In the genomic region with DNA sequence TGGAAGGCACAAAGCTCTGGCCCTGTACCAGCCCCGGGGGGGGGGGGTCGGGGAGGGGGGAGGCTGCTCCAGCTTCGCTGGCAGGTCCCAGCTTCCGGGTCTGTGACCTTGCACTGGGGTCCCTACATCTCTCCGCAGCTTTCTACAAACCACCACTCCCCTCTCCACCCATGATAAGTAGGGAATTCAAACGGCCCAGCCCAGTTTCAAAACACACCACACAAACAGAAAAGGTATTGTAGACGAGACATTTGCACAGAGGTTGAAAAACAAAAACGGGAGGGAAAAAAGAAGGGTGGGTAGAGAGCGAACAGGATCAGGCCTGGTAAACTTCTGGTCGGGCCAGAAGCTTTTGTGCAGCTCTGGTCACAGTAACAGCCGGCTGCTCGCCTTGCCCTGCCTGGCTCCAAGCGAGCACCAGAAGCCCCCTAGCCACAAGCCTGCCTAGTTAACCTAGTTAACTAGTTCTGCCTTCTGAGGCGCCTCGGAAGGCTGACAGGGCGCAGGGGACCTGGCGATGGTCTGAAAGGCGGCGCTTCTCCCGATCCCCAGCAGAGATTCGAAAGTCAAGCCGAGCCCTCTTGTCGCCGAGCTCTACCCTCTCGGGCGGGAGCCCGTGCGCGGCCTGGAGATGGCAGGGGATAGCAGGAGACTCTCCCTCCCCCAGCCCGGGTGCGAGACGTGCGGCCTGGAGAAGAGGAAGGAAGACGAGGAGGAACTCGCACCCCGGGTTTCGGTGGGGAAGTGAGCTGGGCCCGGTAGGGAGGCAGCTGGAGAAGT, we compare ENCODE assay signal across 8 mouse cellular contexts. TPM values are rescaled to one million over a fixed set of nuclear protein-coding genes. Genes with fewer than 3 reads are reported as not detected.
DNase-seq lines count a peak whose midpoint lies in the region; ATAC-seq and TF ChIP-seq lines count a peak whose summit lies in the region.

No protein-coding gene starts in this region.

- no peak overlapping the region for H3K27ac ChIP-seq in forebrain, embryonic 16.5 days (ENCODE audit: low read length)
- no peak overlapping the region for H3K27ac ChIP-seq in hindbrain, embryonic 14.5 days
- H3K27ac ChIP-seq in limb, embryonic 14.5 days (replicated peaks; ENCODE audit: low read depth, low read length), result peak overlapping the region; percentile 84
- H3K27ac ChIP-seq in midbrain, embryonic 13.5 days, result peak overlapping the region; percentile 26; the same call in 1 of the 2 replicates

- DNase-seq in frontal cortex, postnatal 10 days (ENCODE audit: low spot score in 2 of 2), result peak; percentile 37 to 45
- DNase-seq in frontal cortex, postnatal 25 days (ENCODE audit: low spot score in 2 of 2), result no peak
- DNase-seq in adrenal gland, postnatal 25 days, result peak; percentile 57
- no peak for DNase-seq in hindbrain, embryonic 14.5 days (ENCODE audit: low spot score)
- peak; percentile 12 for DNase-seq in limb, embryonic 14.5 days (ENCODE audit: low spot score)
- DNase-seq in spleen, postnatal 4 days (ENCODE audit: low spot score in 2 of 2), result peak; percentile 63 to 83

- H3K36me3 ChIP-seq in forebrain, embryonic 16.5 days (ENCODE audit: control insufficient read depth, insufficient read depth), result no peaks in the 10 kb centered on the region
- H3K36me3 ChIP-seq in hindbrain, embryonic 14.5 days (replicated peaks; ENCODE audit: control insufficient read depth, insufficient read depth), result no peaks in the 10 kb centered on the region
- no peaks in the 10 kb centered on the region for H3K36me3 ChIP-seq in limb, embryonic 14.5 days (ENCODE audit: control insufficient read depth, insufficient read depth, low read length)
- no peaks in the 10 kb centered on the region for H3K36me3 ChIP-seq in midbrain, embryonic 13.5 days

- no peaks in the 10 kb centered on the region for H3K27me3 ChIP-seq in forebrain, embryonic 16.5 days (replicated peaks; ENCODE audit: control insufficient read depth, insufficient read depth, low read length)
- H3K27me3 ChIP-seq in hindbrain, embryonic 14.5 days (ENCODE audit: control insufficient read depth, insufficient read depth, low read length), result no peaks in the 10 kb centered on the region
- no peaks in the 10 kb centered on the region for H3K27me3 ChIP-seq in limb, embryonic 14.5 days (ENCODE audit: control insufficient read depth, insufficient read depth, low read length)
- peaks cover 3% of the 10 kb centered on the region; the same call in 1 of the 2 replicates for H3K27me3 ChIP-seq in midbrain, embryonic 13.5 days

- ATAC-seq in forebrain, embryonic 16.5 days, result peak; percentile 60
- peak; percentile 32; the same call in 1 of the 2 replicates for ATAC-seq in hindbrain, embryonic 14.5 days (ENCODE audit: low FRiP score)
- peak; percentile 27 for ATAC-seq in limb, embryonic 14.5 days (ENCODE audit: low FRiP score, low read depth)
- peak; percentile 59 for ATAC-seq in midbrain, embryonic 13.5 days

- peak overlapping the region; percentile 55 for H3K9ac ChIP-seq in forebrain, embryonic 16.5 days (replicated peaks; ENCODE audit: low read depth, low read length)
- peak overlapping the region; percentile 58 for H3K9ac ChIP-seq in hindbrain, embryonic 14.5 days
- H3K9ac ChIP-seq in limb, embryonic 14.5 days (ENCODE audit: low read depth, low read length, severe bottlenecking), result peak overlapping the region; percentile 79
- H3K9ac ChIP-seq in midbrain, embryonic 13.5 days (replicated peaks), result peak overlapping the region; percentile 72

- peak overlapping the region; percentile 88 for H3K4me2 ChIP-seq in forebrain, embryonic 16.5 days (ENCODE audit: low read length)
- peak overlapping the region; percentile 94 for H3K4me2 ChIP-seq in hindbrain, embryonic 14.5 days (replicated peaks)
- peak overlapping the region; percentile 85 for H3K4me2 ChIP-seq in limb, embryonic 14.5 days (replicated peaks; ENCODE audit: low read depth, low read length, severe bottlenecking)
- H3K4me2 ChIP-seq in midbrain, embryonic 13.5 days (replicated peaks), result peak overlapping the region; percentile 93

- H3K4me1 ChIP-seq in forebrain, embryonic 16.5 days (replicated peaks; ENCODE audit: control insufficient read depth, insufficient read depth, low read length), result peaks cover 14% of the 10 kb centered on the region
- peaks cover 16% of the 10 kb centered on the region; the same call in 1 of the 2 replicates for H3K4me1 ChIP-seq in hindbrain, embryonic 14.5 days (replicated peaks; ENCODE audit: control insufficient read depth, insufficient read depth, low read length)
- 0 out of 2 replicates have a peak, but pooled peaks cover 7% of the 10 kb centered on the region for H3K4me1 ChIP-seq in limb, embryonic 14.5 days (ENCODE audit: control insufficient read depth, insufficient read depth, low read length)
- H3K4me1 ChIP-seq in midbrain, embryonic 13.5 days (replicated peaks), result peaks cover 29% of the 10 kb centered on the region

- WGBS in forebrain, embryonic 16.5 days, result 1% methylated on average over 37 of the region's 38 CpGs
- WGBS in hindbrain, embryonic 14.5 days, result 1% methylated on average over 37 of the region's 38 CpGs
- under 1% methylated on average over 34 of the region's 38 CpGs for WGBS in limb, embryonic 14.5 days
- WGBS in midbrain, embryonic 13.5 days, result under 1% methylated on average over 38 of the region's 38 CpGs

- H3K4me3 ChIP-seq in forebrain, embryonic 16.5 days (replicated peaks; ENCODE audit: low read length), result peak overlapping the region; percentile 54
- peak overlapping the region; percentile 43 for H3K4me3 ChIP-seq in hindbrain, embryonic 14.5 days (replicated peaks; ENCODE audit: low read length)
- H3K4me3 ChIP-seq in limb, embryonic 14.5 days (replicated peaks; ENCODE audit: low read length), result peak overlapping the region; percentile 65
- peak overlapping the region; percentile 53 for H3K4me3 ChIP-seq in midbrain, embryonic 13.5 days (replicated peaks)

- no peaks in the 10 kb centered on the region for H3K9me3 ChIP-seq in forebrain, embryonic 16.5 days (ENCODE audit: control insufficient read depth, low read length)
- H3K9me3 ChIP-seq in hindbrain, embryonic 14.5 days (ENCODE audit: control insufficient read depth, low read length), result no peaks in the 10 kb centered on the region
- H3K9me3 ChIP-seq in limb, embryonic 14.5 days (ENCODE audit: control insufficient read depth, low read length), result no peaks in the 10 kb centered on the region
- H3K9me3 ChIP-seq in midbrain, embryonic 13.5 days, result no peaks in the 10 kb centered on the region

- no peak for TF ChIP-seq POLR2A in limb, embryonic 14.5 days (IDR thresholded peaks at IDR 0.05; ENCODE audit: borderline replicate concordance, extremely low read depth, insufficient read depth, insufficient read length)

RNA-seq across cellular contexts. Expression of a gene that starts 0.7 kb away (rescaled TPM):
- 31.6 and 39.7 TPM in 2 replicates for total RNA-seq in adrenal gland, postnatal 25 days (2021)
- polyA plus RNA-seq in forebrain, embryonic 16.5 days (2015; fragmentation: Nextera tagmentation; extraction: Ambion mirVana), result 13.9 and 14.6 TPM in 2 replicates
- 11.9 and 13.7 TPM in 2 replicates for polyA plus RNA-seq in hindbrain, embryonic 14.5 days (2014; fragmentation: Nextera tagmentation; extraction: Ambion mirVana)
- polyA plus RNA-seq in limb, embryonic 14.5 days (2012; rRNA removed), result 118 and 165 TPM in 2 replicates
- 126 and 127 TPM in 2 replicates for polyA plus RNA-seq in limb, embryonic 14.5 days (2014; fragmentation: Nextera tagmentation; extraction: Ambion mirVana)
- 19.5 and 21.1 TPM in 2 replicates for polyA plus RNA-seq in midbrain, embryonic 13.5 days (2015; fragmentation: Nextera tagmentation; extraction: Ambion mirVana)

RNA-seq across cellular contexts. Expression of a gene that starts 50.0 kb away (rescaled TPM):
- 71.8 and 80.4 TPM in 2 replicates for total RNA-seq in adrenal gland, postnatal 25 days (2021)
- polyA plus RNA-seq in forebrain, embryonic 16.5 days (2015; fragmentation: Nextera tagmentation; extraction: Ambion mirVana), result 23.2 and 30.2 TPM in 2 replicates
- 21.2 and 21.8 TPM in 2 replicates for polyA plus RNA-seq in hindbrain, embryonic 14.5 days (2014; fragmentation: Nextera tagmentation; extraction: Ambion mirVana)
- 21.9 and 23.4 TPM in 2 replicates for polyA plus RNA-seq in limb, embryonic 14.5 days (2012; rRNA removed)
- 40.5 and 41.0 TPM in 2 replicates for polyA plus RNA-seq in limb, embryonic 14.5 days (2014; fragmentation: Nextera tagmentation; extraction: Ambion mirVana)
- polyA plus RNA-seq in midbrain, embryonic 13.5 days (2015; fragmentation: Nextera tagmentation; extraction: Ambion mirVana), result 19.0 TPM in 2 replicates

Comparison
In these comparisons a context has a peak if more than half of its experiments do, and no peak if none do; other contexts are left out.
1. DNase-seq: peak in frontal cortex, postnatal 10 days (2 of 2), adrenal gland, postnatal 25 days (single experiment), limb, embryonic 14.5 days (single experiment) and spleen, postnatal 4 days (2 of 2); none in frontal cortex, postnatal 25 days (0 of 2) and hindbrain, embryonic 14.5 days (single experiment).
2. H3K27ac ChIP-seq: peak in limb, embryonic 14.5 days (single experiment) and midbrain, embryonic 13.5 days (single experiment); none in forebrain, embryonic 16.5 days (single experiment) and hindbrain, embryonic 14.5 days (single experiment).
3. Peak in every context shown above with its lines, with median percentiles within 50 percentile points of each other: ATAC-seq, H3K4me2 ChIP-seq, H3K4me3 ChIP-seq and H3K9ac ChIP-seq.